Mouse (Mus musculus): Measurements from ENCODE around the gene Wtip. TPM values are rescaled to one million over a fixed set of nuclear protein-coding genes. Genes with fewer than 3 reads are reported as not detected.
"Not testable (repeated sequence)": the region's sequence is repeated elsewhere in the genome, so short reads cannot be mapped to it uniquely, and the experiment has no call there.

The Wtip gene
- polyA plus RNA-seq, 1 experiment from 2014 or later: 7.5 TPM

DNA sequence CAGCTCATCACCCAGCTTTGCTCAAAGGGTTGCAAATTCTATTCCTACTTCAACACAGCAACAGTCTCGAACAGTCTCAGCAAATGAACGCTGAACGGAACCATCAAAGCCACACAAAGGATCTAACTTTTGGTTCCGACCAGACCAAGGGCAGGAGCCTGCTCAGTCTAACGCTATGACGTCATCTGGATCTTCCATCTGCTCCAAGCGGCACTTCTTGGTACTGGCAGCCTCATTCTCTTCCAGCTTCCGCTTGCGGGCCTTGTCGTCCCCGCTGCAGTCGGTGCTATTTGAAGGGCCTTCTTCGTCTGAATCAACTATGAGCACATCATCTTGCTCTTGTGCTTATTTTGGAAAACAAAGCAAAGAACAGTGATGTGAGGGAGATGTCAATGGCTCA lies 8.1 kb upstream of the Wtip start:
- H3K4me1 ChIP-seq: no peaks in the 10 kb centered on the region
- 97% methylated on average over 13 of the region's 13 CpGs for WGBS
- H3K4me3 ChIP-seq: no peak overlapping the region
- 0 out of 2 replicates have a peak, but pooled peaks cover 3% of the 10 kb centered on the region for H3K9me3 ChIP-seq
- H3K4me2 ChIP-seq (replicated peaks): no peak overlapping the region
- no peak for ATAC-seq (ENCODE audit: low FRiP score, low read depth)
- H3K27ac ChIP-seq: no peak overlapping the region
- H3K9ac ChIP-seq: no peak overlapping the region
- peaks cover 62% of the 10 kb centered on the region for H3K36me3 ChIP-seq
- H3K27me3 ChIP-seq: no peaks in the 10 kb centered on the region

DNA sequence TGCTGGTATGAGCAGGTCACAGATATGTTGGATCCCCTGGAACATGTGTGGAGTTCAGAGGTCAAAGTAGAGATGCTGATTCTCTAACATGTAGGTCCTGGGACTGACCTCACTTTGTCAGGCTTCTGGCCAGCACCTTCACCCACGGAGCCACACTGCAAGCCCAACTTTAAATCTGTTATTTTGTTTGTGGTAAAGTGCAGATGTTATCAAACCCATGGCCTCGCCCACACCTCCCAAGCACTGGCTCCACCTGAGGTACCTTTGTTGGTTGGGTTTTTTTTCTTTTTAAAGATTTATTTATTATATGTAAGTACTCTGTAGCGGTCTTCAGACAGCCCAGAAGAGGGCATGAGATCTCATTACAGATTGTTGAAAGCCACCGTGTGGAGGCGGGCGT lies 6.4 kb upstream of the Wtip start:
- H3K27ac ChIP-seq: no peak overlapping the region
- no peaks in the 10 kb centered on the region for H3K27me3 ChIP-seq
- WGBS: 91% methylated on average over 6 of the region's 6 CpGs
- H3K9me3 ChIP-seq: 0 out of 2 replicates have a peak, but pooled peaks cover 3% of the 10 kb centered on the region
- no peak overlapping the region for H3K4me3 ChIP-seq
- H3K4me2 ChIP-seq (replicated peaks): no peak overlapping the region
- H3K9ac ChIP-seq: no peak overlapping the region
- no peak for ATAC-seq (ENCODE audit: low FRiP score, low read depth)
- 0 out of 2 replicates have a peak, but pooled peaks cover under 1% of the 10 kb centered on the region for H3K4me1 ChIP-seq
- H3K36me3 ChIP-seq: peaks cover 46% of the 10 kb centered on the region

GRCm38 (mm10) chr7:34134336-34134735 lies 1.3 kb upstream of the Wtip start:
- Histone ChIP-seq H3K27me3 (no peaks in the 10 kb centered on the region), H3K4me2 (replicated peaks) (0 out of 2 replicates have a peak overlapping the region, but pooled peaks have one; percentile 79), H3K4me1 (peaks cover 36% of the 10 kb centered on the region), H3K27ac (peak overlapping the region; percentile 85; the same call in 1 of the 2 replicates), H3K4me3 (no peak overlapping the region), H3K36me3 (no peaks in the 10 kb centered on the region), H3K9ac (no peak overlapping the region), H3K9me3 (no peaks in the 10 kb centered on the region)
- ATAC-seq (ENCODE audit: low FRiP score, low read depth): no peak
- 70% methylated on average over 2 of the region's 2 CpGs for WGBS

DNA sequence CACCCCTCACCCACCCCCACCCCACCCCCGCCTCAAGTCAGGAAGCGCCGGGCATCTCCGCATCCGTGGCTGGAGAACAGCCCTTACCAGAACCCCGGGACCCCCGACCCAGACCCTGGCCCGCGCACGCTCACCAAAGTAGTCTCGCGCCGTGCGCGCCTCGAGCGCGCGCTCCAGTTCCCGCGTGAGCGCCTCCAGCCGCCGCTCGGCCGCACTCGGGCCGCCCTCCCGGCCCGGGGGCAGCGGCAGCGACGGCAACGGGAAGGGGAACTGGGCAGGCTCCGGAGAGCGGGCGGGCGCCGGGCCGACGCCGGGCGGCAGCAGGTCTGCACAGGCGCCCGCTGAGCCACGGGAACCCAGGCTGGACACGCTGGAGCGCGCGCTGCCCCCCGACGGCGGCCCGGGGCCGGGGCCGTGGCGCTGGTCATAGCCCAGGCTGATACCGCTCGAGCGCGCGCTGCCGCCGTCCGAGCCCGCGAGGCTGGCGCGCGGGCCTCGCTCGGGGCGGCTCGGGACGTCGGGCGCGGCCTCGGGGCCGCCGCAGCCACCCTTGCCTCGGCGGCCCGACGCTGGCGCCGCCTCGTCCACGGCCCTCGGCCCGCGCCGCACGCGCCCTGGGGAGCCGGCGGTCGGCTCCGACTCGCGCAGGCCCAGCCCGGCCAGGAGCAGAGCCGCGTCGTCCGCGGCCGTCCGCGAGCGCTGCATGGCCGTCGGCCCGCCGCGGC lies 551 bp downstream of the Wtip start:
- H3K9ac ChIP-seq: peak overlapping the region; percentile 97
- peaks cover 38% of the 10 kb centered on the region for H3K4me1 ChIP-seq
- peak overlapping the region; percentile 85 for H3K27ac ChIP-seq
- ATAC-seq (ENCODE audit: low FRiP score, low read depth): peak; percentile 77
- no peaks in the 10 kb centered on the region for H3K9me3 ChIP-seq
- 0% methylated on average over 69 of the region's 116 CpGs for WGBS
- peak overlapping the region; percentile 79 for H3K4me2 ChIP-seq (replicated peaks)
- no peaks in the 10 kb centered on the region for H3K27me3 ChIP-seq
- H3K4me3 ChIP-seq: peak overlapping the region; percentile 91
- peaks cover 13% of the 10 kb centered on the region for H3K36me3 ChIP-seq

GRCm38 (mm10) chr7:34131959-34132354 lies 1.1 kb downstream of the Wtip start:
- Histone ChIP-seq H3K36me3 (peaks cover 19% of the 10 kb centered on the region), H3K27me3 (no peaks in the 10 kb centered on the region), H3K4me3 (peak overlapping the region; percentile 91), H3K27ac (no peak overlapping the region), H3K4me1 (peaks cover 38% of the 10 kb centered on the region), H3K9me3 (peaks cover 5% of the 10 kb centered on the region), H3K4me2 (replicated peaks) (peak overlapping the region; percentile 79), H3K9ac (peak overlapping the region; percentile 97)
- ATAC-seq (ENCODE audit: low FRiP score, low read depth): peak; percentile 26; the same call in 1 of the 2 replicates
- 2% methylated on average over 3 of the region's 3 CpGs for WGBS

DNA sequence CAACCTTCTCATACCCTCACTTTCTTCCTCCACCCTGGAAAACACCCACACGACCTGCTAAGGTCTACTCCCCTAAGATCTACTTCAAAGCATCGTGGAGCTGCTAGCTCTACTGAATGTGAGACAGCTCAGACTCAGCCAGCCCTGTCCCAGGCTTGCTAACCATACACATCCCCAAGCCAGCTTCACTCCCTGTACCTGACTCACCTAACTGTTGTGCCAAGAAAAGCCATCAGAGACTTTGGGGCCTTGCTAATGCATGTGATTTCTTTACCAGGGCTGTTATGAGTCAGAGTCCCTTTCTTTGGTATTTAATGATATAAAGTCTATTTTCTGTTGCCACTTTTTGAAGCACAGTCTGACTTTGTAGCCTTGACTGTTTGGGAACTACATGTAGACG lies 1.9 kb downstream of the Wtip start:
- peak overlapping the region; percentile 91 for H3K4me3 ChIP-seq
- peaks cover 9% of the 10 kb centered on the region for H3K9me3 ChIP-seq
- H3K36me3 ChIP-seq: peaks cover 27% of the 10 kb centered on the region
- peak overlapping the region; percentile 97 for H3K9ac ChIP-seq
- peak overlapping the region; percentile 79 for H3K4me2 ChIP-seq (replicated peaks)
- ATAC-seq (ENCODE audit: low FRiP score, low read depth): no peak
- 62% methylated on average over 3 of the region's 3 CpGs for WGBS
- H3K27me3 ChIP-seq: no peaks in the 10 kb centered on the region
- no peak overlapping the region for H3K27ac ChIP-seq
- H3K4me1 ChIP-seq: peaks cover 38% of the 10 kb centered on the region

DNA sequence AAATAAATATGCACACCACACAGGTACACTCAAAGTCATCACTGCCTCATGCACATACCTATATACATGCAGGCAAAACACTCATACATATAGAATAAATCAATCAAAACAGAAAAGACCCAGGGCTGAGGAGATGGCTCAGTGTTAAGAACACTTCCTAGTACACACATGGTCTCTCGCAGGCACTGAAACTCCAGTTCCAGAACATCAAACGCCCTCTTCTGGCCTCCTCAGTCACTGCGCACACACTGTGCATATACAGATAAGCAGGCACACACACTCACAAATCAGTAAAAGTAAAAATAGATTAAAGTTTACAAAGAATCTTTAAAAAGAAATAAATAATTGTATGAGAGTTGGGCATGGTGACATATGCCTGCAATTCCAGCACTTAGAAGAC lies 6.8 kb downstream of the Wtip start:
- 89% methylated on average over 3 of the region's 3 CpGs for WGBS
- peaks cover 19% of the 10 kb centered on the region for H3K4me1 ChIP-seq
- no peak for ATAC-seq (ENCODE audit: low FRiP score, low read depth)
- H3K4me2 ChIP-seq (replicated peaks): no peak overlapping the region
- H3K27ac ChIP-seq: no peak overlapping the region
- H3K4me3 ChIP-seq: no peak overlapping the region
- no peaks in the 10 kb centered on the region for H3K27me3 ChIP-seq
- no peak overlapping the region for H3K9ac ChIP-seq
- peaks cover 53% of the 10 kb centered on the region for H3K36me3 ChIP-seq
- H3K9me3 ChIP-seq: peaks cover 9% of the 10 kb centered on the region

DNA sequence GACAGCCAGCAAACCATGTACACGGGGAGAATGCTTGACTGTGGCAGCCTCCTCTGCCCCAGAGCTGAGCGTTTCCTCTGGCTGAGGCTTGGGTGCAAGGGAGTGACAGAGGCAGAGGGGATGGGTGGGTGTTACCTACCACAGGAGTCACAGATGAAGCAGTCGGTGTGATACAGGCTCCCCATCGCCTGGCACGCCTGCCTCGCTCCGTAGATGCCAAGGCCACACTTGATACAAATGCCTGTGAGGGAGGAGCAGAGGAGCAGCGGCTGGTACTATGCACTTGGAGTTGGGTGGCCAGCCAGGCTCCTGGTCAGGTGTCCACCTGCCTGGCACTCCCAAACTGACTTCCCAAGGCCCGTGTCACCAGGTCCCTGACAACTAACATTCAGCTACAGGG lies 7.7 kb downstream of the Wtip start:
- 90% methylated on average over 9 of the region's 9 CpGs for WGBS
- H3K4me3 ChIP-seq: no peak overlapping the region
- H3K9ac ChIP-seq: no peak overlapping the region
- ATAC-seq (ENCODE audit: low FRiP score, low read depth): no peak
- peaks cover 15% of the 10 kb centered on the region for H3K4me1 ChIP-seq
- no peaks in the 10 kb centered on the region for H3K27me3 ChIP-seq
- H3K4me2 ChIP-seq (replicated peaks): no peak overlapping the region
- H3K36me3 ChIP-seq: peaks cover 54% of the 10 kb centered on the region
- H3K9me3 ChIP-seq: peaks cover 9% of the 10 kb centered on the region
- H3K27ac ChIP-seq: no peak overlapping the region

- H3K9me3 ChIP-seq: peaks cover 9% of the 10 kb centered on the region
- H3K4me3 ChIP-seq: no peak overlapping the region
- ATAC-seq (ENCODE audit: low FRiP score, low read depth): no peak
- 82% methylated on average over 6 of the region's 6 CpGs for WGBS
- no peak overlapping the region; the same call in 1 of the 2 replicates for H3K27ac ChIP-seq
- no peak overlapping the region for H3K9ac ChIP-seq
- peaks cover 60% of the 10 kb centered on the region for H3K36me3 ChIP-seq
- H3K4me2 ChIP-seq (replicated peaks): no peak overlapping the region
- peaks cover 8% of the 10 kb centered on the region for H3K4me1 ChIP-seq
- H3K27me3 ChIP-seq: no peaks in the 10 kb centered on the region
These were observed 9.9 kb downstream of the Wtip start for GRCm38 (mm10) chr7:34122987-34123720.

- 37% methylated on average over 1 of the region's 1 CpGs for WGBS
- Histone ChIP-seq H3K27ac (peak overlapping the region; percentile 22; the same call in 1 of the 2 replicates), H3K36me3 (peaks cover 66% of the 10 kb centered on the region)
- not testable (repeated sequence) for H3K4me2 ChIP-seq (replicated peaks); H3K4me1 ChIP-seq; H3K9me3 ChIP-seq; H3K9ac ChIP-seq; H3K4me3 ChIP-seq; H3K27me3 ChIP-seq
- ATAC-seq (ENCODE audit: low FRiP score, low read depth): peak; percentile 9; the same call in 1 of the 2 replicates
These were observed 12.4 kb downstream of the Wtip start for GRCm38 (mm10) chr7:34120636-34121035.

- Histone ChIP-seq H3K27ac (no peak overlapping the region), H3K36me3 (peaks cover 80% of the 10 kb centered on the region), H3K4me1 (peaks cover 8% of the 10 kb centered on the region), H3K4me2 (replicated peaks) (no peak overlapping the region), H3K9ac (no peak overlapping the region), H3K27me3 (no peaks in the 10 kb centered on the region), H3K4me3 (no peak overlapping the region), H3K9me3 (no peaks in the 10 kb centered on the region)
- ATAC-seq (ENCODE audit: low FRiP score, low read depth): no peak
- WGBS: 89% methylated on average over 3 of the region's 3 CpGs
These were observed 16.5 kb downstream of the Wtip start for GRCm38 (mm10) chr7:34116601-34117000.

- Histone ChIP-seq H3K9me3 (no peaks in the 10 kb centered on the region), H3K4me3 (no peak overlapping the region), H3K4me1 (no peaks in the 10 kb centered on the region), H3K9ac (no peak overlapping the region), H3K36me3 (peaks cover 55% of the 10 kb centered on the region), H3K27me3 (no peaks in the 10 kb centered on the region), H3K27ac (no peak overlapping the region), H3K4me2 (replicated peaks) (no peak overlapping the region)
- 85% methylated on average over 5 of the region's 5 CpGs for WGBS
- 0 out of 2 replicates have a peak, but pooled peaks have one; percentile 41 for ATAC-seq (ENCODE audit: low FRiP score, low read depth)
These were observed 23.9 kb downstream of the Wtip start for GRCm38 (mm10) chr7:34109190-34109589.

Data from limb, embryonic 13.5 days (tissue).